Mouse (Mus musculus) kidney, embryonic 16.5 days (tissue): ENCODE measurements at regions not wholly inside any gene's neighbourhood (a gene's known extent, or its start where the extent isn't known, plus 50 kb on each side); places are given as distances from the start of the nearest gene placed in this dataset.

Experiments used
- ATAC-seq: fragments of 200-750 bp; cut with Nextera tagmentation; 2 replicates; pipeline ENCODE4 v1.8.0; 2017; ENCODE audit warnings: moderate TSS enrichment; ENCODE audit not compliant: low FRiP score, low TSS enrichment
- H3K27ac ChIP-seq: fragments of 300-500 bp; sonication (generic); 2 replicates; pipeline ENCODE4 v1.5.1; 2014; ENCODE audit warnings: low read length
- H3K27me3 ChIP-seq: fragments of 300-500 bp; sonication (generic); 2 replicates; pipeline ENCODE4 v1.6.1; 2014; ENCODE audit warnings: low read length, control low read depth, mixed read lengths; ENCODE audit not compliant: insufficient read depth
- H3K36me3 ChIP-seq: fragments of 300-500 bp; sonication (generic); 2 replicates; pipeline ENCODE4 v1.6.1; 2014; ENCODE audit warnings: low read length, control low read depth, mixed read lengths; ENCODE audit not compliant: insufficient read depth
- H3K4me1 ChIP-seq: fragments of 300-500 bp; sonication (generic); 2 replicates; pipeline ENCODE4 v1.6.1; 2014; ENCODE audit warnings: low read length, control low read depth, mixed read lengths; ENCODE audit not compliant: insufficient read depth
- H3K4me2 ChIP-seq: fragments of 300-500 bp; sonication (generic); replicated peaks from 2 replicates; pipeline ENCODE4 v1.6.1; 2014; ENCODE audit warnings: low read depth, low read length
- H3K4me3 ChIP-seq: fragments of 300-500 bp; sonication (generic); 2 replicates; pipeline ENCODE4 v1.5.1; 2014; ENCODE audit warnings: mild to moderate bottlenecking, low read length
- H3K9ac ChIP-seq: fragments of 300-500 bp; sonication (generic); replicated peaks from 2 replicates; pipeline ENCODE4 v1.6.1; 2014; ENCODE audit warnings: low read length
- H3K9me3 ChIP-seq: fragments of 300-500 bp; sonication (generic); 2 replicates; pipeline ENCODE4 v1.6.1; 2016; ENCODE audit warnings: low read length, control low read depth
- WGBS: fragments of 180-500 bp; shearing (Covaris S2); extraction: QIAGEN DNeasy Blood & Tissue Kit; methylation state at CpG from one replicate; pipeline ENCODE4 v1.1.7; 2014; 5-methylcytosine and 5-hydroxymethylcytosine counted together

- ATAC-seq: no peak
- Histone ChIP-seq H3K27me3 (no peaks in the 10 kb centered on the region), H3K4me1 (peaks cover 13% of the 10 kb centered on the region), H3K27ac (no peak overlapping the region), H3K4me2 (no peak overlapping the region), H3K36me3 (no peaks in the 10 kb centered on the region), H3K9ac (no peak overlapping the region), H3K9me3 (no peaks in the 10 kb centered on the region), H3K4me3 (no peak overlapping the region)
- WGBS: 97% methylated on average over 1 of the region's 1 CpGs
Measured at GRCm38 (mm10) chr8:44844362-44844761, 90.9 kb upstream of the Fat1 start.

DNA sequence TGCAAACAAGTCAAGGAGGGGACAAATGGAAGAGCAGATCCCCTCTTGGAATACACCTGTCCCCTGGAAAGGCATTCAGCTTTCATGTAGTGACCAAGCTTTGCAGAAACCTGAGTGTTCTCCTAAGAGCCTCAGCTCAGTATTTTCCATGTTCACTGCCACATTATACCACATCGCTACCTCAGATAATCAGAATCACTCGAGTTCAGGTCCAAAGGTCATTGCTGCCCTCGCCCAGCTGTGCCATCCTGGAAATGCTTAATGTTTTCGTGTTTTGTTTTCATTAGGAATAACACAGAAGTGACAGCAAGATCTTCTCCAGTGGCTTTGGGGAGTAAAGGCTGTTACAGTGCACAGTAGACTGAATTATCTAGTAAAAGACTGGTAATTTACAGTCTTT, 83.0 kb upstream of the Fat1 start:
- no peak for ATAC-seq
- Histone ChIP-seq H3K27me3 (no peaks in the 10 kb centered on the region), H3K36me3 (no peaks in the 10 kb centered on the region), H3K4me2 (no peak overlapping the region), H3K4me1 (no peaks in the 10 kb centered on the region), H3K27ac (no peak overlapping the region), H3K9me3 (no peaks in the 10 kb centered on the region), H3K9ac (no peak overlapping the region), H3K4me3 (no peak overlapping the region)
- 40% methylated on average over 4 of the region's 4 CpGs for WGBS

GRCm38 (mm10) chr8:44855115-44855514, 80.1 kb upstream of the Fat1 start:
- H3K27ac ChIP-seq: no peak overlapping the region
- no peaks in the 10 kb centered on the region for H3K9me3 ChIP-seq
- no peak for ATAC-seq
- 88% methylated on average over 4 of the region's 4 CpGs for WGBS
- no peak overlapping the region for H3K4me3 ChIP-seq
- H3K9ac ChIP-seq: no peak overlapping the region
- no peak overlapping the region for H3K4me2 ChIP-seq
- H3K4me1 ChIP-seq: no peaks in the 10 kb centered on the region
- H3K27me3 ChIP-seq: no peaks in the 10 kb centered on the region
- no peaks in the 10 kb centered on the region for H3K36me3 ChIP-seq

- Histone ChIP-seq H3K27ac (no peak overlapping the region), H3K9ac (no peak overlapping the region), H3K9me3 (no peaks in the 10 kb centered on the region), H3K36me3 (no peaks in the 10 kb centered on the region), H3K4me3 (no peak overlapping the region), H3K27me3 (no peaks in the 10 kb centered on the region), H3K4me2 (no peak overlapping the region), H3K4me1 (0 out of 2 replicates have a peak, but pooled peaks cover 4% of the 10 kb centered on the region)
- ATAC-seq: no peak
- WGBS: 41% methylated on average over 6 of the region's 6 CpGs
Measured at GRCm38 (mm10) chr8:44867202-44867601, 68.0 kb upstream of the Fat1 start.

- WGBS: 63% methylated on average over 5 of the region's 5 CpGs
- H3K27me3 ChIP-seq: no peaks in the 10 kb centered on the region
- no peaks in the 10 kb centered on the region for H3K9me3 ChIP-seq
- no peak for ATAC-seq
- no peak overlapping the region for H3K4me3 ChIP-seq
- no peak overlapping the region for H3K4me2 ChIP-seq
- no peaks in the 10 kb centered on the region for H3K36me3 ChIP-seq
- H3K9ac ChIP-seq: no peak overlapping the region
- H3K4me1 ChIP-seq: 0 out of 2 replicates have a peak, but pooled peaks cover 4% of the 10 kb centered on the region
- H3K27ac ChIP-seq: no peak overlapping the region
Measured at GRCm38 (mm10) chr8:44867666-44868065, 67.6 kb upstream of the Fat1 start.

- Histone ChIP-seq H3K9ac (no peak overlapping the region), H3K27me3 (no peaks in the 10 kb centered on the region), H3K4me1 (no peaks in the 10 kb centered on the region; the same call in 1 of the 2 replicates), H3K4me2 (no peak overlapping the region), H3K9me3 (no peaks in the 10 kb centered on the region), H3K36me3 (no peaks in the 10 kb centered on the region), H3K27ac (no peak overlapping the region), H3K4me3 (no peak overlapping the region)
- WGBS: 37% methylated on average over 5 of the region's 5 CpGs
- no peak for ATAC-seq
Measured at GRCm38 (mm10) chr8:44877066-44877465, 58.2 kb upstream of the Fat1 start.

- WGBS: 32% methylated on average over 3 of the region's 3 CpGs
- Histone ChIP-seq H3K27ac (no peak overlapping the region), H3K4me3 (no peak overlapping the region), H3K9me3 (no peaks in the 10 kb centered on the region), H3K4me2 (no peak overlapping the region), H3K36me3 (no peaks in the 10 kb centered on the region), H3K27me3 (no peaks in the 10 kb centered on the region), H3K9ac (no peak overlapping the region), H3K4me1 (no peaks in the 10 kb centered on the region; the same call in 1 of the 2 replicates)
- no peak for ATAC-seq
Measured at GRCm38 (mm10) chr8:44878208-44878607, 57.0 kb upstream of the Fat1 start.

DNA sequence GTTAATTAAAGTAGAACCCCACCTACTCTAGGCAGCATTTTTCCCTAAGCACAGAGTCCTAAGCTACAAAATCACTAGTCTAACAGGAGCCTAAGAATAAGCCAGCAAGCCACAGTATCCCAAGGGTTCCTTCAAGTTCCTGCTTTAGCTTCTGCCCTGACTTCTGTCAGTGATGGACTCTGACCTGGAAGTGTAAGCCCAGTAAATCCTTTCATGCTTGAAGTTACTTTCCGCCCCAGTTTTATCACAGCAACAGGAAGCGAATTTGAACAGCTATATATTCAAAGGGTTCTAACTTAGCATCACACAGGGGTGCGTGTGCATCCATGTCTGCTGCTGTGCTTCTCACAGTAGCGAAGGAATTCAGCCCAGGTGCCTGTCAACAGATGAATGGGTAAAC, 56.1 kb upstream of the Fat1 start:
- no peaks in the 10 kb centered on the region; the same call in 1 of the 2 replicates for H3K4me1 ChIP-seq
- H3K9me3 ChIP-seq: no peaks in the 10 kb centered on the region
- no peaks in the 10 kb centered on the region for H3K27me3 ChIP-seq
- no peaks in the 10 kb centered on the region for H3K36me3 ChIP-seq
- H3K4me2 ChIP-seq: no peak overlapping the region
- H3K9ac ChIP-seq: no peak overlapping the region
- 48% methylated on average over 4 of the region's 4 CpGs for WGBS
- ATAC-seq: no peak
- H3K4me3 ChIP-seq: no peak overlapping the region
- H3K27ac ChIP-seq: no peak overlapping the region

DNA sequence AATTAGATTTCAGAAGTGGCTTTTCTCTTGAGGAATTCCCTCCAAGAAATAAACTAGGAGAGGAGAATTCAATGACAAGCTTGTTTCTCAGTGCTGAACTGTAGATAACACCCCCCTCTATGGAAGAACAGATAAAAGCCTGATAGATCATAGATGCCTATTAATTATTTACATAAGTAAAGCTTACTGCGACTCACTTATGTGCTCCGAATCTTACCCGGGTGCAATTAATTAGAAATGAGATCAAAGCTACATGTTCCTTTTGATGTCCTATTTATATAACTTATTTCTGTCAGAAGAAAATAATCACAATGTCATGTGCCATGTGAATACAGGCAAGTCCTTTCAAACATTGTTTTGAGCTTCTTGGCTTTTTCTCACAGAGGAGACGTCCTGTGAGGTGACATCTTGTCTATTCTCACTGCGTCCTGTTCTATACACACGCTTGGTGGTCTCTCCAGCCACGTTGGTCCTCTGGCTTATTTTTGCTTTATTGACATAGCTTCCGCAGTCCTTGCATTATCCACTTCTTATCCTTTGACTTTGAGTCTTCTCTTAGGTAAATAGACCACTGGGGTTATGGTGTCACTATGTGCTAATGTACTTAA, 50.7 kb upstream of the Fat1 start:
- Histone ChIP-seq H3K4me3 (no peak overlapping the region), H3K36me3 (no peaks in the 10 kb centered on the region), H3K27ac (no peak overlapping the region), H3K9ac (no peak overlapping the region), H3K4me1 (no peaks in the 10 kb centered on the region), H3K9me3 (no peaks in the 10 kb centered on the region), H3K4me2 (no peak overlapping the region), H3K27me3 (no peaks in the 10 kb centered on the region)
- no peak for ATAC-seq
- 66% methylated on average over 8 of the region's 8 CpGs for WGBS
